ENCODE assay signal across 13 mouse cellular contexts in the genomic region with DNA sequence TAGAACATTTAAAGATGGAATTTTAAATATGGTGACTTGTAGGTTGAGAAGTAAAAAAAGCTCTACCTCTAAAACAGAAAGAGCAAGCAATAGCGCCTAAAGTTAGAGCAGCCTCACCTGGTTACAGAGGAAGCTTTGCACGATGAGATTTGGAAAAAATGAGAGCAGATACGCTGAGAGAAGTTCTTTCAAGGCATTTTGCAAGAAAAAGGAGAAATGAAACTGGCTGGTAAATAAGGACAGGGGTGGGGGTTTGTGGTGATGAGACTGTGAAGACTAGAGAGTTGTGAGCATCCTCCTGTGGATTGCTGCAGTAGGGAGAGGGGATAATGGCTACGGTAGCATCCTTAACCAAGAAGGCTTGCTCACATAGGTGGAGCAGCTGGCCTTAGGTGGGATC.
DNase-seq lines count a peak whose midpoint lies in the region; ATAC-seq and TF ChIP-seq lines count a peak whose summit lies in the region.
"Had no signal": no experiment of that assay in that cellular context is flagged by ENCODE, and none has a peak within 500 bp of the region (broad histone marks: within the 10 kb centered on the region; RNA-seq: fewer than 3 reads in every experiment).

No protein-coding gene starts in this region.

- no peak for DNase-seq in midbrain, embryonic 11.5 days (ENCODE audit: low spot score, missing footprints)
- no peak for DNase-seq in midbrain, embryonic 14.5 days
- DNase-seq in CH12.LX (ENCODE audit: extremely low read depth) = peak; percentile 70
- no peak for DNase-seq in lung, postnatal 36 days
- DNase-seq in layer of hippocampus, adult 11-12 months (ENCODE audit: low spot score) = no peak

- in situ Hi-C loops in CH12.LX (cut with MboI; ENCODE audit: low pct_ligation_motif_present, low pct_unique_long_range_greater_than_20kb, low sequenced_read_pairs) = no loop called here

- TF ChIP-seq CTCF in CH12.LX (conservative IDR thresholded peaks at IDR 0.05 in 1 of 2, IDR thresholded peaks at IDR 0.05 in 1 of 2; ENCODE audit: low read depth in 2 of 2, low read length in 2 of 2) = no peak

- no peak overlapping the region for H3K9ac ChIP-seq in midbrain, embryonic 11.5 days (ENCODE audit: low read length)
- H3K9ac ChIP-seq in midbrain, embryonic 14.5 days (replicated peaks; ENCODE audit: low read length) = no peak overlapping the region
- 0 out of 2 replicates have a peak overlapping the region, but pooled peaks have one; percentile 39 for H3K9ac ChIP-seq in CH12.LX (ENCODE audit: insufficient read depth, low read depth)
- H3K9ac ChIP-seq: embryonic facial prominence, embryonic 13.5 days; embryonic facial prominence, embryonic 15.5 days; forebrain, embryonic 13.5 days; forebrain, embryonic 15.5 days; forebrain, postnatal 0 days had no signal

- H3K4me1 ChIP-seq in midbrain, embryonic 11.5 days (ENCODE audit: control insufficient read depth, insufficient read depth, low read length) = no peaks in the 10 kb centered on the region
- peaks cover 5% of the 10 kb centered on the region; the same call in 1 of the 2 replicates for H3K4me1 ChIP-seq in midbrain, embryonic 14.5 days (ENCODE audit: control insufficient read depth, insufficient read depth, low read length)
- peaks cover 3 to 14% of the 10 kb centered on the region in 2 experiments; a peak in 3 of 4 replicates for H3K4me1 ChIP-seq in CH12.LX (ENCODE audit: control insufficient read depth in 1 of 2, insufficient read depth in 2 of 2)
- H3K4me1 ChIP-seq: embryonic facial prominence, embryonic 13.5 days; embryonic facial prominence, embryonic 15.5 days; forebrain, embryonic 15.5 days had no signal

- 0 out of 2 replicates have a peak, but pooled peaks have one; percentile 9 for ATAC-seq in midbrain, embryonic 11.5 days (ENCODE audit: low FRiP score)
- no peak for ATAC-seq in midbrain, embryonic 14.5 days (ENCODE audit: low FRiP score, low TSS enrichment)
- peak; percentile 67 for ATAC-seq in granulocyte monocyte progenitor cell, adult 5-6 weeks (replicated peaks; ENCODE audit: poor library complexity, severe bottlenecking)
- no peak for ATAC-seq in erythroblast, adult 5-6 weeks (replicated peaks; ENCODE audit: low FRiP score, poor library complexity, severe bottlenecking)
- ATAC-seq: CD4-positive, CD25-positive, alpha-beta regulatory T cell, adult 4 months had no signal

- peak; percentile 94 for TF ChIP-seq EP300 in CH12.LX (IDR thresholded peaks at IDR 0.05; ENCODE audit: low read length)

- no peaks in the 10 kb centered on the region for H3K79me2 ChIP-seq in CH12.LX (replicated peaks; ENCODE audit: control insufficient read depth, extremely low read depth, insufficient read depth, poor library complexity, severe bottlenecking)

- no peak overlapping the region for H3K4me2 ChIP-seq in midbrain, embryonic 11.5 days
- no peak overlapping the region for H3K4me2 ChIP-seq in midbrain, embryonic 14.5 days (ENCODE audit: low read length)
- H3K4me2 ChIP-seq in CH12.LX (ENCODE audit: insufficient read depth, low read depth, poor library complexity, severe bottlenecking) = peak overlapping the region; percentile 86
- H3K4me2 ChIP-seq: embryonic facial prominence, embryonic 15.5 days; forebrain, embryonic 13.5 days; forebrain, embryonic 15.5 days had no signal

- no peaks in the 10 kb centered on the region for H3K27me3 ChIP-seq in midbrain, embryonic 11.5 days (ENCODE audit: control insufficient read depth, insufficient read depth, low read length)
- no peaks in the 10 kb centered on the region for H3K27me3 ChIP-seq in midbrain, embryonic 14.5 days (ENCODE audit: control insufficient read depth, insufficient read depth, low read length)
- no peaks in the 10 kb centered on the region for H3K27me3 ChIP-seq in CH12.LX (replicated peaks)
- H3K27me3 ChIP-seq: embryonic facial prominence, embryonic 13.5 days; embryonic facial prominence, embryonic 15.5 days; forebrain, embryonic 13.5 days; forebrain, embryonic 15.5 days had no signal

- TF ChIP-seq POLR2A in CH12.LX (IDR thresholded peaks at IDR 0.05; ENCODE audit: low read depth, low read length) = no peak

- no peak overlapping the region for H3K4me3 ChIP-seq in midbrain, embryonic 11.5 days (ENCODE audit: low read depth, low read length)
- no peak overlapping the region for H3K4me3 ChIP-seq in midbrain, embryonic 14.5 days (replicated peaks; ENCODE audit: low read depth, low read length)
- H3K4me3 ChIP-seq in CH12.LX (replicated peaks in 1 of 3; ENCODE audit: low read depth in 2 of 3, low read length in 2 of 3, poor library complexity in 1 of 3) = peak overlapping the region in 2 of 3 experiments; percentile 41 to 42
- H3K4me3 ChIP-seq: embryonic facial prominence, embryonic 13.5 days; embryonic facial prominence, embryonic 15.5 days; forebrain, embryonic 13.5 days; forebrain, embryonic 15.5 days had no signal

- H3K27ac ChIP-seq in midbrain, embryonic 11.5 days (ENCODE audit: low read depth, low read length) = no peak overlapping the region
- no peak overlapping the region for H3K27ac ChIP-seq in midbrain, embryonic 14.5 days (replicated peaks; ENCODE audit: low read depth, low read length)
- H3K27ac ChIP-seq in CH12.LX (ENCODE audit: insufficient read depth, low read depth) = no peak overlapping the region
- H3K27ac ChIP-seq: embryonic facial prominence, embryonic 13.5 days; embryonic facial prominence, embryonic 15.5 days; forebrain, embryonic 13.5 days; forebrain, embryonic 15.5 days had no signal

- TF ChIP-seq RAD21 in CH12.LX (IDR thresholded peaks at IDR 0.05; ENCODE audit: low read depth, low read length) = no peak

- 87% methylated on average over 4 of the region's 4 CpGs for WGBS in midbrain, embryonic 11.5 days
- 90% methylated on average over 4 of the region's 4 CpGs for WGBS in midbrain, embryonic 14.5 days

- dilution Hi-C loops in CH12.LX (cut with MboI; ENCODE audit: extremely low pct_ligation_motif_present, extremely low pct_unique_long_range_greater_than_20kb, low sequenced_read_pairs) = no loop called here

- no peaks in the 10 kb centered on the region for H3K9me3 ChIP-seq in midbrain, embryonic 11.5 days (ENCODE audit: control insufficient read depth, low read length)
- no peaks in the 10 kb centered on the region for H3K9me3 ChIP-seq in midbrain, embryonic 14.5 days (ENCODE audit: control insufficient read depth, low read length)
- no peaks in the 10 kb centered on the region for H3K9me3 ChIP-seq in CH12.LX (replicated peaks; ENCODE audit: low read length)
- H3K9me3 ChIP-seq: embryonic facial prominence, embryonic 13.5 days; embryonic facial prominence, embryonic 15.5 days; forebrain, embryonic 13.5 days; forebrain, embryonic 15.5 days had no signal

- no peaks in the 10 kb centered on the region for H3K36me3 ChIP-seq in midbrain, embryonic 11.5 days (ENCODE audit: control insufficient read depth, insufficient read depth, low read length)
- no peaks in the 10 kb centered on the region for H3K36me3 ChIP-seq in midbrain, embryonic 14.5 days (ENCODE audit: control insufficient read depth, insufficient read depth, low read length)
- no peaks in the 10 kb centered on the region for H3K36me3 ChIP-seq in CH12.LX (replicated peaks in 1 of 2; ENCODE audit: control insufficient read depth in 1 of 2, insufficient read depth in 1 of 2, low read length in 1 of 2)
- H3K36me3 ChIP-seq: embryonic facial prominence, embryonic 13.5 days; embryonic facial prominence, embryonic 15.5 days; forebrain, embryonic 15.5 days had no signal

TF ChIP-seq in CH12.LX, 34 proteins besides CTCF, POLR2A, EP300 and RAD21:
- TF ChIP-seq ZNF384 (IDR thresholded peaks at IDR 0.05; ENCODE audit: low read depth, low read length) = peak; percentile 67
- TF ChIP-seq ZMIZ1 (IDR thresholded peaks at IDR 0.05; ENCODE audit: low read depth, low read length) = no peak
- TF ChIP-seq TCF12 (IDR thresholded peaks at IDR 0.05; ENCODE audit: low read depth, low read length) = peak; percentile 62; the same call in 1 of the 2 replicates
- TF ChIP-seq JUND (conservative IDR thresholded peaks at IDR 0.05; ENCODE audit: low read depth, low read length) = peak; percentile 66; the same call in 1 of the 2 replicates
- peak; percentile 73; the same call in 1 of the 2 replicates for TF ChIP-seq CHD2 (IDR thresholded peaks at IDR 0.05; ENCODE audit: low read length)
- TF ChIP-seq ETS1 (conservative IDR thresholded peaks at IDR 0.05; ENCODE audit: low read depth, low read length) = peak; percentile 78
- TF ChIP-seq MAZ (IDR thresholded peaks at IDR 0.05; ENCODE audit: low read depth, low read length) = peak; percentile 66; the same call in 1 of the 2 replicates
- no peak; the same call in 1 of the 2 replicates for TF ChIP-seq RCOR1 (conservative IDR thresholded peaks at IDR 0.05; ENCODE audit: low read depth, low read length)
- TF ChIP-seq BHLHE40 (IDR thresholded peaks at IDR 0.05; ENCODE audit: low read depth, low read length) = peak; percentile 60
- 0 out of 2 replicates have a peak, but pooled peaks have one; percentile 65 for TF ChIP-seq CHD1 (IDR thresholded peaks at IDR 0.05; ENCODE audit: low read depth, low read length)
- no peak for TF ChIP-seq POLR2AphosphoS2 (IDR thresholded peaks at IDR 0.05; ENCODE audit: low read depth, low read length)
- no peak for TF ChIP-seq KAT2A (IDR thresholded peaks at IDR 0.05; ENCODE audit: insufficient replicate concordance, low read length)
- peak; percentile 95 for TF ChIP-seq IRF4 (IDR thresholded peaks at IDR 0.05; ENCODE audit: low read depth, low read length)
- TF ChIP-seq JUN (IDR thresholded peaks at IDR 0.05; ENCODE audit: insufficient read depth, low read depth, low read length) = peak; percentile 62
- peak; percentile 52; the same call in 1 of the 2 replicates for TF ChIP-seq MEF2A (IDR thresholded peaks at IDR 0.05; ENCODE audit: borderline replicate concordance, low read depth, low read length)
TF ChIP-seq in CH12.LX: peak in this region for 11.

Comparison
In these comparisons a context has a peak if more than half of its experiments do, and no peak if none do; other contexts are left out.
1. ATAC-seq: peak in midbrain, embryonic 11.5 days (single experiment) and granulocyte monocyte progenitor cell, adult 5-6 weeks (single experiment); none in midbrain, embryonic 14.5 days (single experiment) and erythroblast, adult 5-6 weeks (single experiment).
2. H3K4me3 ChIP-seq: peak in CH12.LX (2 of 3); none in midbrain, embryonic 11.5 days (single experiment) and midbrain, embryonic 14.5 days (single experiment).